Mouse (Mus musculus): ENCODE results near the gene Wdr25.

- TF ChIP-seq GATA1 (IDR thresholded peaks at IDR 0.05; ENCODE audit: borderline replicate concordance, low read length): no peak
- TF ChIP-seq FLI1 (IDR thresholded peaks at IDR 0.05; ENCODE audit: low read length): no peak
These were observed 45.9 kb downstream of the Wdr25 start for GRCm38 (mm10) chr12:108939317-108939716.
